Mouse (Mus musculus): ENCODE measurements at regions not wholly inside any gene's neighbourhood (a gene's known extent, or its start where the extent isn't known, plus 50 kb on each side); places are given as distances from the start of the nearest gene placed in this dataset.

GRCm38 (mm10) chr16:90656571-90657011 lies 70.6 kb downstream of the Mis18a start:
- Histone ChIP-seq H3K36me3 (ENCODE audit: control insufficient read depth, insufficient read depth) (no peaks in the 10 kb centered on the region), H3K79me2 (ENCODE audit: control insufficient read depth, insufficient read depth) (no peaks in the 10 kb centered on the region), H3ac (ENCODE audit: control insufficient read depth, insufficient read length) (no peak overlapping the region), H3K4me3 (no peak overlapping the region), H3K4me2 (ENCODE audit: low read depth) (no peak overlapping the region), H3K27me3 (ENCODE audit: control insufficient read depth, insufficient read depth, insufficient read length) (peaks cover 28% of the 10 kb centered on the region)
- TF ChIP-seq POLR2A (IDR thresholded peaks at IDR 0.05; ENCODE audit: insufficient read length, low read depth) (no peak), MYOG (IDR thresholded peaks at IDR 0.05; ENCODE audit: control insufficient read depth in 1 of 3, insufficient read depth in 1 of 3, insufficient read length in 2 of 3, low read depth in 2 of 3) (no peak), MAX (IDR thresholded peaks at IDR 0.05; ENCODE audit: low read depth) (no peak)

- H3K4me2 ChIP-seq (ENCODE audit: low read depth): no peak overlapping the region
- H3K36me3 ChIP-seq (ENCODE audit: control insufficient read depth, insufficient read depth): no peaks in the 10 kb centered on the region
- H3ac ChIP-seq (ENCODE audit: control insufficient read depth, insufficient read length): no peak overlapping the region
- peaks cover 20% of the 10 kb centered on the region for H3K27me3 ChIP-seq (ENCODE audit: control insufficient read depth, insufficient read depth, insufficient read length)
- no peaks in the 10 kb centered on the region for H3K79me2 ChIP-seq (ENCODE audit: control insufficient read depth, insufficient read depth)
- H3K4me3 ChIP-seq: no peak overlapping the region
- no peak for TF ChIP-seq MYOD1 (IDR thresholded peaks at IDR 0.05; ENCODE audit: control insufficient read depth in 1 of 3, insufficient read length in 2 of 3, low read depth in 2 of 3)
These were observed 72.4 kb downstream of the Mis18a start for GRCm38 (mm10) chr16:90654853-90655252.

- Histone ChIP-seq H3K4me3 (no peak overlapping the region), H3K4me2 (ENCODE audit: low read depth) (no peak overlapping the region), H3K79me2 (ENCODE audit: control insufficient read depth, insufficient read depth) (no peaks in the 10 kb centered on the region), H3K27me3 (ENCODE audit: control insufficient read depth, insufficient read depth, insufficient read length) (peaks cover 20% of the 10 kb centered on the region), H3ac (ENCODE audit: control insufficient read depth, insufficient read length) (no peak overlapping the region), H3K36me3 (ENCODE audit: control insufficient read depth, insufficient read depth) (no peaks in the 10 kb centered on the region)
- TF ChIP-seq MYOD1 (IDR thresholded peaks at IDR 0.05; ENCODE audit: control insufficient read depth in 1 of 3, insufficient read length in 2 of 3, low read depth in 2 of 3) (no peak), TCF12 (IDR thresholded peaks at IDR 0.05; ENCODE audit: insufficient read depth, poor library complexity, severe bottlenecking) (no peak), E2F4 (IDR thresholded peaks at IDR 0.05; ENCODE audit: insufficient read depth) (no peak), MYOG (IDR thresholded peaks at IDR 0.05; ENCODE audit: control insufficient read depth in 1 of 3, insufficient read depth in 1 of 3, insufficient read length in 2 of 3, low read depth in 2 of 3) (no peak)
These were observed 74.4 kb downstream of the Mis18a start for GRCm38 (mm10) chr16:90652821-90653220.

GRCm38 (mm10) chr16:90648161-90648560 lies 79.0 kb downstream of the Mis18a start:
- H3K36me3 ChIP-seq (ENCODE audit: control insufficient read depth, insufficient read depth): no peaks in the 10 kb centered on the region
- H3K79me2 ChIP-seq (ENCODE audit: control insufficient read depth, insufficient read depth): no peaks in the 10 kb centered on the region
- H3K27me3 ChIP-seq (ENCODE audit: control insufficient read depth, insufficient read depth, insufficient read length): peaks cover 16% of the 10 kb centered on the region
- H3K4me3 ChIP-seq: no peak overlapping the region
- H3K4me2 ChIP-seq (ENCODE audit: low read depth): no peak overlapping the region
- no peak overlapping the region for H3ac ChIP-seq (ENCODE audit: control insufficient read depth, insufficient read length)
- TF ChIP-seq SRF (IDR thresholded peaks at IDR 0.05; ENCODE audit: control insufficient read depth, insufficient read length, low read depth) (no peak), TCF12 (IDR thresholded peaks at IDR 0.05; ENCODE audit: insufficient read depth, poor library complexity, severe bottlenecking) (no peak), MAX (IDR thresholded peaks at IDR 0.05; ENCODE audit: low read depth) (no peak), USF1 (IDR thresholded peaks at IDR 0.05; ENCODE audit: low read depth) (no peak), POLR2AphosphoS2 (IDR thresholded peaks at IDR 0.05; ENCODE audit: insufficient read length, low read depth) (no peak), TCF3 (IDR thresholded peaks at IDR 0.05; ENCODE audit: insufficient read length, low read depth) (no peak), MYOG (IDR thresholded peaks at IDR 0.05; ENCODE audit: control insufficient read depth in 1 of 3, insufficient read depth in 1 of 3, insufficient read length in 2 of 3, low read depth in 2 of 3) (no peak)

GRCm38 (mm10) chr16:90642671-90643070 lies 84.5 kb downstream of the Mis18a start:
- Histone ChIP-seq H3K27me3 (ENCODE audit: control insufficient read depth, insufficient read depth, insufficient read length) (peaks cover 8% of the 10 kb centered on the region), H3K79me2 (ENCODE audit: control insufficient read depth, insufficient read depth) (no peaks in the 10 kb centered on the region), H3K36me3 (ENCODE audit: control insufficient read depth, insufficient read depth) (no peaks in the 10 kb centered on the region), H3ac (ENCODE audit: control insufficient read depth, insufficient read length) (no peak overlapping the region), H3K4me3 (no peak overlapping the region), H3K4me2 (ENCODE audit: low read depth) (no peak overlapping the region)
- TF ChIP-seq TCF3 (IDR thresholded peaks at IDR 0.05; ENCODE audit: insufficient read length, low read depth) (no peak), USF1 (IDR thresholded peaks at IDR 0.05; ENCODE audit: low read depth) (no peak), REST (IDR thresholded peaks at IDR 0.05; ENCODE audit: insufficient read depth, insufficient read length) (no peak), MAX (IDR thresholded peaks at IDR 0.05; ENCODE audit: low read depth) (no peak), CEBPB (IDR thresholded peaks at IDR 0.05; ENCODE audit: insufficient read depth, poor library complexity, severe bottlenecking) (no peak), POLR2AphosphoS2 (IDR thresholded peaks at IDR 0.05; ENCODE audit: insufficient read length, low read depth) (no peak), SRF (IDR thresholded peaks at IDR 0.05; ENCODE audit: control insufficient read depth, insufficient read length, low read depth) (no peak), MYOG (IDR thresholded peaks at IDR 0.05; ENCODE audit: control insufficient read depth in 1 of 3, insufficient read depth in 1 of 3, insufficient read length in 2 of 3, low read depth in 2 of 3) (no peak), E2F4 (IDR thresholded peaks at IDR 0.05; ENCODE audit: insufficient read depth) (no peak), MYOD1 (IDR thresholded peaks at IDR 0.05; ENCODE audit: control insufficient read depth in 1 of 3, insufficient read length in 2 of 3, low read depth in 2 of 3) (no peak), POLR2A (IDR thresholded peaks at IDR 0.05; ENCODE audit: insufficient read length, low read depth) (no peak), TCF12 (IDR thresholded peaks at IDR 0.05; ENCODE audit: insufficient read depth, poor library complexity, severe bottlenecking) (no peak)

GRCm38 (mm10) chr16:90635216-90635615 lies 92.0 kb downstream of the Mis18a start:
- Histone ChIP-seq H3K36me3 (ENCODE audit: control insufficient read depth, insufficient read depth) (no peaks in the 10 kb centered on the region), H3K4me2 (ENCODE audit: low read depth) (no peak overlapping the region), H3K79me2 (ENCODE audit: control insufficient read depth, insufficient read depth) (no peaks in the 10 kb centered on the region), H3K27me3 (ENCODE audit: control insufficient read depth, insufficient read depth, insufficient read length) (peaks cover 5% of the 10 kb centered on the region), H3K4me3 (no peak overlapping the region), H3ac (ENCODE audit: control insufficient read depth, insufficient read length) (no peak overlapping the region)
- TF ChIP-seq MYOG (IDR thresholded peaks at IDR 0.05; ENCODE audit: control insufficient read depth in 1 of 3, insufficient read depth in 1 of 3, insufficient read length in 2 of 3, low read depth in 2 of 3): no peak

Data from myocyte (in vitro differentiated cells).